Mouse (Mus musculus) spleen, adult 2 months (tissue): ENCODE measurements at regions not wholly inside any gene's neighbourhood (a gene's known extent, or its start where the extent isn't known, plus 50 kb on each side); places are given as distances from the start of the nearest gene placed in this dataset.

ENCODE experiments used
- DNase-seq, 2 experiments: peaks; one replicate each; pipeline versions ENCODE4 v3.0.0 to v3.0.0-alpha.2; 2012 to 2021; ENCODE audit warnings: low spot score in 2 of 2, low read depth in 1 of 2
- H3K27ac ChIP-seq: fragments of 200-500 bp; 2 replicates; pipeline ENCODE4 v1.5.1; 2012; ENCODE audit warnings: low read length, inconsistent platforms; ENCODE audit not compliant: insufficient read depth
- H3K27me3 ChIP-seq: fragments of 200-500 bp; 2 replicates; pipeline ENCODE4 v1.6.1; 2012; ENCODE audit warnings: mild to moderate bottlenecking, moderate library complexity, low read length, inconsistent platforms; ENCODE audit not compliant: control insufficient read depth, insufficient read depth
- H3K36me3 ChIP-seq: fragments of 200-500 bp; 2 replicates; pipeline ENCODE4 v1.6.1; 2012; ENCODE audit warnings: mild to moderate bottlenecking, low read length, inconsistent platforms; ENCODE audit not compliant: control insufficient read depth, insufficient read depth
- H3K4me1 ChIP-seq: fragments of 200-500 bp; 2 replicates; pipeline ENCODE4 v1.6.1; 2011; ENCODE audit warnings: inconsistent platforms; ENCODE audit not compliant: control insufficient read depth, insufficient read depth, insufficient read length
- H3K4me3 ChIP-seq: fragments of 200-500 bp; 2 replicates; pipeline ENCODE4 v1.5.1; 2011; ENCODE audit warnings: mild to moderate bottlenecking, inconsistent platforms; ENCODE audit not compliant: insufficient read depth, insufficient read length; ENCODE audit errors: extremely low read depth
- CTCF ChIP-seq: fragments of 200-500 bp; IDR thresholded peaks from 2 replicates; pipeline ENCODE4 v1.5.1; 2011; ENCODE audit warnings: mild to moderate bottlenecking, inconsistent platforms; ENCODE audit not compliant: insufficient read depth, insufficient read length, insufficient replicate concordance; ENCODE audit errors: extremely low read depth
- POLR2A ChIP-seq: fragments of 200-500 bp; IDR thresholded peaks from 2 replicates; pipeline ENCODE4 v1.6.1; 2011; ENCODE audit warnings: low read depth, low read length, inconsistent platforms
- WGBS: fragments of 180-500 bp; shearing (Covaris S2); methylation state at CpG from one replicate; pipeline ENCODE4 v1.1.7; 2018; 5-methylcytosine and 5-hydroxymethylcytosine counted together

DNA sequence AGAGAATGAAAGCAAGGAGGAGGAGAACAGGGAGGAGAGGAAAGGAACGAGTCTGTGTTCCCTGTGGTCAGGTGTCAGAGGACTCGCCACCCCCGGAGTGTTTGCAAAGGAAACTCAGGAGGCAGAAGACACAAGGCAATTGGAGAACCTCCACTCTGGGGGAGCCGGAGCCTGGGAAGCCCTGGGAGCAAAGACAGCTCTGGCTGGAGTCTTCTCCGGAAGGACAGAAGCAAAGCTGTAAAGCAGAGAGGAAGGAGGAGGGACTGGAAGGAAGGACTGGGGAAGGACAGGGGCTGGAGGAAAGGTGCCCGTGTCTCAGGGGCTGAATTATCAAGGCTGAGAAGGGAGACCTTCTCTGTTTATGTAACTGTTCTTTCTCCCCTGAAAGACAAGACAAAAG is 373.9 kb downstream of the Adam3 start:
- 34% methylated on average over 6 of the region's 6 CpGs for WGBS
- Histone ChIP-seq H3K4me1 (no peaks in the 10 kb centered on the region), H3K27me3 (no peaks in the 10 kb centered on the region), H3K27ac (no peak overlapping the region), H3K36me3 (no peaks in the 10 kb centered on the region), H3K4me3 (no peak overlapping the region)
- no peak for DNase-seq
- TF ChIP-seq CTCF = no peak
- no peak for TF ChIP-seq POLR2A

DNA sequence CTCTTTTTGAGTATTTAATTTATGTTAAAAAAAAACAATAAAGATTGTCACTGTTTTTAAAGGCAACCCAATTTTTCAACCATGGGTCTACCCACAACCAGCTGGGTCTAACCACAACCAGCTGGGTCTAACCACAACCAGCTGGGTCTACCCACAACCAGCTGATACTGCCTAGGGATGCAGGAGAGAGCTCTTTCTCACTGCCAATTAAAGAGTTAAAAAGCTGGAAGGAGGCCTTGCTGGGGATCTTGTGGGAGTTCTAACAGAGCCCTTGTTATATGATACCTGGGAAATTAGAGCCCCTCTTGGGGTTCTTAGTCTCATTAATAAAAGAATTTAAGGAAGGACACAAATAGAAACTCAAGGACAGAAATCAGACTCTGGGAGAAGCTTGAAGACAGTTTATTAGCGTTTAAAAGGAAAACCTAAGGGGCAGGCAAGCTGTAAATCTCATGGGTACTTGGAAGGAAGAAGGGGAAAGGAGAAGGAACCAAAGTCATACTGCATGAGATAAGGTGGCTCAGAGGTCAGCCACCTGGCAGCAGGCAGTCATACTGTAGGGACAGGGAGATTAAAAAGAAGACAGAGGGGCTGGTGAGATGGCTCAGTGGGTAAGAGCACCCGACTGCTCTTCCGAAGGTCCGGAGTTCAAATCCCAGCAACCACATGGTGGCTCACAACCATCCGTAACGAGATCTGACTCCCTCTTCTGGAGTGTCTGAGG is 379.1 kb downstream of the Adam3 start:
- DNase-seq = no peak
- Histone ChIP-seq H3K27me3 (no peaks in the 10 kb centered on the region), H3K4me3 (no peak overlapping the region), H3K36me3 (no peaks in the 10 kb centered on the region), H3K27ac (no peak overlapping the region), H3K4me1 (no peaks in the 10 kb centered on the region)
- TF ChIP-seq CTCF (no peak), POLR2A (no peak)
- WGBS = 59% methylated on average over 6 of the region's 6 CpGs

DNA sequence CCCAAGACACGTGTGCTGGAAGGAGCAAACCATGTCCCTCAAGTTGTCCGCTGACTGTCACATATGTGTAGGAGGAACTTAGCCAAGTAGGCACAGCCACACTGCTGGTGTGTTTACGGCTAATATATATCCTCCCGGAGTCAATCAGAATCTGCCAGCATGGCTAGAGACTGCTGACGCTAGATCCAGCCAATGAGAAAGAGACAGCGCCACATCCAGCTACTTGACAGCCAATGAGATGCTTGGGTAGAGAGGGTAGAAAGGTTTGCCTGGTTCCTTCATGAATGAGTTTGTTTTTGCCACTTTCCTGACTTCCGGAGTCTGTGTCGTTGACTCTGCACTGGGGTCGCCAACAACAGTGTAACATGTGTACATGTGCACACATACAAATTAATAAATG is 387.0 kb downstream of the Adam3 start:
- Histone ChIP-seq H3K4me3 (no peak overlapping the region), H3K4me1 (no peaks in the 10 kb centered on the region), H3K36me3 (no peaks in the 10 kb centered on the region), H3K27ac (no peak overlapping the region), H3K27me3 (no peaks in the 10 kb centered on the region)
- WGBS = 94% methylated on average over 9 of the region's 9 CpGs
- TF ChIP-seq CTCF (no peak), POLR2A (no peak)
- no peak for DNase-seq

DNA sequence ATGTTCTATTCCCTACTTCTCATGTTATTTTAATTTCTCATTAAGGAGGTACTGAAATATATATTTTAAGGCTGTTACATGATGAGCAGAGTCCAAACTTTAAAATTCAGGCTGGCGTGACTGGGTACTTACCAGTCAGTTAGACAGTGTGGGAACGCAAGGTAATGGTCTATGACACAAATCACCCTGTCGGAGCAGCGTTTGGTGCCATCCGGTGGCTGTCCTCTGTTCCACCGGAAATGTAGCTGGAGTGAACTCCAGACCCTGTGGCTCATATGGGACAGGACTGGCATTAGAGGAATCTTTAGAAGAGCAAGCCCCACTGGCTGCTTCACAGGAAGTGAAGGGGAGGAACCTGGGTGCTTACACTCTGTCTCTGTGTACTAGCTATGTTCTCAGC is 388.0 kb downstream of the Adam3 start:
- no peak for DNase-seq
- 41% methylated on average over 6 of the region's 6 CpGs for WGBS

GRCm38 (mm10) chr8:24335709-24336108 is 389.9 kb downstream of the Adam3 start:
- H3K27me3 ChIP-seq = no peaks in the 10 kb centered on the region
- TF ChIP-seq POLR2A (no peak), CTCF (no peak)
- H3K4me1 ChIP-seq = no peaks in the 10 kb centered on the region
- H3K4me3 ChIP-seq = no peak overlapping the region
- no peaks in the 10 kb centered on the region for H3K36me3 ChIP-seq
- no peak overlapping the region for H3K27ac ChIP-seq
- no peak for DNase-seq
- WGBS = 71% methylated on average over 5 of the region's 5 CpGs

More for the DNA sequence above, 388.0 kb downstream of the Adam3 start:
- Histone ChIP-seq H3K4me3 (no peak overlapping the region), H3K4me1 (no peaks in the 10 kb centered on the region), H3K27me3 (no peaks in the 10 kb centered on the region), H3K27ac (no peak overlapping the region), H3K36me3 (no peaks in the 10 kb centered on the region)
- TF ChIP-seq CTCF = no peak
- no peak for TF ChIP-seq POLR2A

DNA sequence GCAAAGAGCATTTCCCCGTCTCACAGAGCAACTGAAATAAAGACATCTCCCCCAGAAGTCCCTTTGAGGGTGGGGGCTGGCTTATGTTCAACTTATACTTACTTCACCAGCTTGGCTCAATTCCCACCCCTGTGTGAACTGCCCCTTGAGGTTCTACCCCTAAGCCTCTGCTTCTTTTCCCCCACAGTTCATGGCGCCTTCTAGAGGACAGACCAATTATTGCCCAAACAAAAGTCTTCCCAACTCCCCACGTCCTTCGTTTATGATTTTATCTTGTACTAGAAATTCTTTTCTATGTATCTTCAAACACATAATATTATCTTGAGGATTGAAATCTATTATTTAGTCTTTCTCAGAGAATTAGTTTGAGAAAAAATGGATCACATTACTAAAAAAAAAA is 391.9 kb downstream of the Adam3 start:
- H3K27me3 ChIP-seq = no peaks in the 10 kb centered on the region
- WGBS = 84% methylated on average over 4 of the region's 4 CpGs
- H3K4me3 ChIP-seq = no peak overlapping the region
- TF ChIP-seq POLR2A = no peak
- TF ChIP-seq CTCF = no peak
- no peaks in the 10 kb centered on the region for H3K4me1 ChIP-seq
- no peaks in the 10 kb centered on the region for H3K36me3 ChIP-seq
- DNase-seq = no peak
- no peak overlapping the region for H3K27ac ChIP-seq

- TF ChIP-seq POLR2A = no peak
- TF ChIP-seq CTCF = no peak
- no peaks in the 10 kb centered on the region for H3K27me3 ChIP-seq
- WGBS = 14% methylated on average over 4 of the region's 4 CpGs
- H3K4me3 ChIP-seq = no peak overlapping the region
- H3K4me1 ChIP-seq = no peaks in the 10 kb centered on the region
- H3K36me3 ChIP-seq = no peaks in the 10 kb centered on the region
- DNase-seq = no peak
- no peak overlapping the region for H3K27ac ChIP-seq
Observed at GRCm38 (mm10) chr8:24310893-24311292, 414.8 kb downstream of the Adam3 start.
